Mouse (Mus musculus) neural tube, embryonic 14.5 days (tissue): ENCODE data around the gene Nfat5. TPM values are rescaled to one million over a fixed set of nuclear protein-coding genes. Genes with fewer than 3 reads are reported as not detected.

Experiments used
- ATAC-seq: fragments of 200-750 bp; cut with Nextera tagmentation; 2 replicates; pipeline ENCODE4 v1.8.0; 2017; ENCODE audit warnings: low read depth, mild to moderate bottlenecking, moderate TSS enrichment, moderate library complexity
- H3K27ac ChIP-seq: fragments of 300-500 bp; sonication (generic); 2 replicates; pipeline ENCODE4 v1.5.1; 2014; ENCODE audit warnings: low read depth, mild to moderate bottlenecking, control low read depth, low read length, moderate library complexity, mixed read lengths
- H3K27me3 ChIP-seq: fragments of 300-500 bp; sonication (generic); 2 replicates; pipeline ENCODE4 v1.6.1; 2014; ENCODE audit warnings: low read length; ENCODE audit not compliant: control insufficient read depth, insufficient read depth
- H3K36me3 ChIP-seq: fragments of 300-500 bp; sonication (generic); 2 replicates; pipeline ENCODE4 v1.6.1; 2014; ENCODE audit warnings: low read length, mixed read lengths; ENCODE audit not compliant: control insufficient read depth, insufficient read depth
- H3K4me1 ChIP-seq: fragments of 300-500 bp; sonication (generic); 2 replicates; pipeline ENCODE4 v1.6.1; 2014; ENCODE audit warnings: low read length; ENCODE audit not compliant: control insufficient read depth, insufficient read depth
- H3K4me2 ChIP-seq: fragments of 300-500 bp; sonication (generic); 2 replicates; pipeline ENCODE4 v1.6.1; 2014; ENCODE audit warnings: mild to moderate bottlenecking, low read depth, low read length, control low read depth
- H3K4me3 ChIP-seq: fragments of 300-500 bp; sonication (generic); 2 replicates; pipeline ENCODE4 v1.5.1; 2014; ENCODE audit warnings: low read depth, low read length, control low read depth, mixed read lengths
- H3K9ac ChIP-seq: fragments of 300-500 bp; sonication (generic); replicated peaks from 2 replicates; pipeline ENCODE4 v1.6.1; 2014; ENCODE audit warnings: low read depth, mild to moderate bottlenecking, control low read depth, low read length, mixed read lengths
- H3K9me3 ChIP-seq: fragments of 300-500 bp; sonication (generic); 2 replicates; pipeline ENCODE4 v1.6.1; 2016; ENCODE audit warnings: low read length; ENCODE audit not compliant: control insufficient read depth
- WGBS: fragments of 180-500 bp; shearing (Covaris S2); extraction: QIAGEN DNeasy Blood & Tissue Kit; methylation state at CpG from one replicate; pipeline ENCODE4 v1.1.7; 2014; 5-methylcytosine and 5-hydroxymethylcytosine counted together
- polyA plus RNA-seq: library from polyadenylated mRNA; unstranded; fragments of >200 nt; fragmentation: Nextera tagmentation; extraction: Ambion mirVana; gene quantifications from 2 replicates; pipeline ENCODE4 v1.2.1, GENCODE M21; 2014

The Nfat5 gene
- polyA plus RNA-seq, 1 experiment from 2014 or later: 15.7 TPM

- Histone ChIP-seq H3K4me1 (no peaks in the 10 kb centered on the region), H3K9ac (no peak overlapping the region), H3K36me3 (no peaks in the 10 kb centered on the region), H3K4me3 (no peak overlapping the region), H3K9me3 (no peaks in the 10 kb centered on the region), H3K4me2 (no peak overlapping the region), H3K27ac (no peak overlapping the region), H3K27me3 (no peaks in the 10 kb centered on the region)
- WGBS: 84% methylated on average over 4 of the region's 4 CpGs
- no peak for ATAC-seq
These were observed 32.1 kb upstream of the Nfat5 start for GRCm38 (mm10) chr8:107261172-107261571.

DNA sequence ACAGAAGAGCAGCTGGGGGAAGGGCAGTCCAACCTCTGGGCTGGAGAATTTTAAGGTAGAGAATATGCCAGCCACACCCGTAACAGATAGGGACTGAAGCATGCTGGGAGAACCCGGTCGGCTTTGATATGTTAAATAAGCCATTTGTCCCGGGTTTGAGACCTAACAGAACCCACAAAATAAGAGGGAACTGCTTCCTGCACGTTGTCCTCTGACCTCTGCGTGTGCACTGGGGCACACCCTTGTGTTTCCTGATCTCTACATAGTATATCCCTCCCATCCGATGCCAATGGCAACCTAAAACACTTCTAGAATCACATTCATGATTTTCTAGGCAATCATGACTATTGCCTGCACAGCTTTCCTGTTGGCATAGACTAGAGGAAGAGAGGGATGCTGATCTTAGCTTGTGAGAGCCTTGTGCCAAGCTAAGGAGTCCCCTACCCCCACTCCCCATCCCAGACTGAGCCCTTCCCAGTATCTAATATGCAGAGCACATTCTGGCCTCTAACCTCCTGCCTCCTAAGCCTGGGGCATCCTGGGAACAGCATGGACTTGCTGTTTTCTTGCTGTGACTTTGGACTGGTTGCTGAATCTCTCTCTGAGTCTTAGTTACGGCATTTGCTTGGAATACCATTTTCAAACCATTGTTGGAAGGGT is 31.1 kb upstream of the Nfat5 start:
- H3K4me3 ChIP-seq: no peak overlapping the region
- no peak for ATAC-seq
- no peak overlapping the region for H3K4me2 ChIP-seq
- H3K27ac ChIP-seq: no peak overlapping the region
- no peaks in the 10 kb centered on the region for H3K36me3 ChIP-seq
- no peaks in the 10 kb centered on the region for H3K4me1 ChIP-seq
- H3K27me3 ChIP-seq: no peaks in the 10 kb centered on the region
- H3K9me3 ChIP-seq: no peaks in the 10 kb centered on the region
- WGBS: 74% methylated on average over 8 of the region's 8 CpGs
- no peak overlapping the region for H3K9ac ChIP-seq

DNA sequence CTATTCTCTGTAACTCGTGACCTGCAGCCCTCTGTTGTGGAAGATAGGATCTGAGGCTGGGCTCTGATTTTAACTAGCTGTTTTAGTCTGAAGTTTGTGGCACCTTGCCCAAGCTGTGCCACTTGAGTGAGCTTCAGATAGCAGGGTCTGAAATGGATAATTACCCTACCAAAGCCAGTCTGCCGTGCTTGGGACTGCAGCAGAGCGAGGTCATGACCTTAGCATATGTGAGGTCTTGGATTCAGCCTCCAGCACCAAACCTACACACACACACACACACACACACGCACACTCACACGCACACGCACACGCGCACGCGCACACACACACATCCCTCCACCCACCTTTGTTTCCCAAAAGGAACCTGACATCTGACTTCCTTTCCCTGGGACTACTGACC is 27.5 kb upstream of the Nfat5 start:
- H3K9me3 ChIP-seq: no peaks in the 10 kb centered on the region
- no peak for ATAC-seq
- H3K9ac ChIP-seq: no peak overlapping the region
- no peaks in the 10 kb centered on the region for H3K27me3 ChIP-seq
- no peak overlapping the region for H3K4me2 ChIP-seq
- no peaks in the 10 kb centered on the region for H3K36me3 ChIP-seq
- 74% methylated on average over 10 of the region's 10 CpGs for WGBS
- no peak overlapping the region for H3K4me3 ChIP-seq
- no peak overlapping the region for H3K27ac ChIP-seq
- H3K4me1 ChIP-seq: no peaks in the 10 kb centered on the region

GRCm38 (mm10) chr8:107268501-107268900 is 24.8 kb upstream of the Nfat5 start:
- no peak for ATAC-seq
- no peak overlapping the region for H3K4me2 ChIP-seq
- no peak overlapping the region for H3K9ac ChIP-seq
- no peaks in the 10 kb centered on the region for H3K27me3 ChIP-seq
- no peaks in the 10 kb centered on the region for H3K4me1 ChIP-seq
- no peaks in the 10 kb centered on the region for H3K36me3 ChIP-seq
- 84% methylated on average over 9 of the region's 9 CpGs for WGBS
- H3K4me3 ChIP-seq: no peak overlapping the region
- no peak overlapping the region for H3K27ac ChIP-seq
- H3K9me3 ChIP-seq: no peaks in the 10 kb centered on the region

- no peaks in the 10 kb centered on the region for H3K4me1 ChIP-seq
- H3K27ac ChIP-seq: no peak overlapping the region
- no peak overlapping the region for H3K4me2 ChIP-seq
- no peak overlapping the region for H3K4me3 ChIP-seq
- H3K27me3 ChIP-seq: no peaks in the 10 kb centered on the region
- H3K9ac ChIP-seq: no peak overlapping the region
- H3K36me3 ChIP-seq: no peaks in the 10 kb centered on the region
- H3K9me3 ChIP-seq: no peaks in the 10 kb centered on the region
- no peak for ATAC-seq
These were observed 24.1 kb upstream of the Nfat5 start for GRCm38 (mm10) chr8:107269191-107269590.

- H3K4me1 ChIP-seq: no peaks in the 10 kb centered on the region
- H3K9me3 ChIP-seq: no peaks in the 10 kb centered on the region
- no peak overlapping the region for H3K4me2 ChIP-seq
- H3K4me3 ChIP-seq: no peak overlapping the region
- no peak for ATAC-seq
- H3K36me3 ChIP-seq: no peaks in the 10 kb centered on the region
- no peak overlapping the region for H3K27ac ChIP-seq
- no peaks in the 10 kb centered on the region for H3K27me3 ChIP-seq
- H3K9ac ChIP-seq: no peak overlapping the region
- 69% methylated on average over 3 of the region's 3 CpGs for WGBS
These were observed 23.6 kb upstream of the Nfat5 start for GRCm38 (mm10) chr8:107269617-107270139.

DNA sequence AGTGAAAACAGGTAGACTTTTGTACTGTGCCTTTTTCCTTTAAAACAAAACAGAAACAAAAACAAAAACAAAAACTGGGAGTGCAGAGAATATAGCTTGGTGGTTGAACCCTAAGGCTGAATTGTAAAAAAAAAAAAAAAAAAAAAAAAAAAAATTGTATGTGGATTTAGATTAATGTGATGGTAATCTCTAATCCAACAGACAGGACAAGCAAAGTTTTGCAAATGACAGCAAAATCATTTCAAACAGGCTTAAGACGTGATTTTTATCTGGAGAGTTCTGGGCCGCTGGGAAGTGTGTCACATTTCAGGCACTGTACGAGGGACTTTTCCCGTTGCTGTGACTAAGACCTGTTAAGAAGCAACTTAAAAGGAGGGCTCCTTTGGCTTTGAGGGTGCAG is 23.0 kb upstream of the Nfat5 start:
- 81% methylated on average over 4 of the region's 4 CpGs for WGBS
- H3K4me1 ChIP-seq: no peaks in the 10 kb centered on the region
- H3K9ac ChIP-seq: no peak overlapping the region
- no peaks in the 10 kb centered on the region for H3K9me3 ChIP-seq
- H3K27ac ChIP-seq: no peak overlapping the region
- H3K4me3 ChIP-seq: no peak overlapping the region
- H3K27me3 ChIP-seq: no peaks in the 10 kb centered on the region
- H3K36me3 ChIP-seq: no peaks in the 10 kb centered on the region
- no peak overlapping the region for H3K4me2 ChIP-seq
- no peak for ATAC-seq

DNA sequence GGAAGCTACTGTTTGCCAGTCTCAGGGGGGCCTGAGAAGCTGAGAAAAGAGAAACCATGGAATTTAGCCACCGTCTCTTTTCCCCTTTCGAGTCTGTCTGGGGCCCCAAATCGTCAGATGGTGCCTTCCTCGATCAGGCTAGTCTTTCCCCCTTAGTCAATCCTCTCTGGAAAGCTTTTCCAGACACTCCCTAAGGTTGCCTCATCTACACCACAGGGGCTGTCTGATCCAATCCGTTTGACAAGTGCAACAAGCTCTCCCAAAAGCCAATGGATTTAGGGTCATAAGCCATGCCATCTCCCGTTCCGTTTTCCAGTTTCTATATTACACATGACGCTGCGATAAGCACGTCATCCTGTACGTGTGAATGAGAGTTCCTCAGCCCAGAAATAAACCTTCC is 22.5 kb upstream of the Nfat5 start:
- H3K27ac ChIP-seq: no peak overlapping the region
- H3K9ac ChIP-seq: no peak overlapping the region
- H3K36me3 ChIP-seq: no peaks in the 10 kb centered on the region
- H3K4me3 ChIP-seq: no peak overlapping the region
- WGBS: 83% methylated on average over 11 of the region's 11 CpGs
- no peaks in the 10 kb centered on the region for H3K27me3 ChIP-seq
- H3K9me3 ChIP-seq: no peaks in the 10 kb centered on the region
- H3K4me1 ChIP-seq: no peaks in the 10 kb centered on the region
- H3K4me2 ChIP-seq: no peak overlapping the region
- no peak for ATAC-seq

- no peaks in the 10 kb centered on the region for H3K27me3 ChIP-seq
- H3K9me3 ChIP-seq: no peaks in the 10 kb centered on the region
- ATAC-seq: no peak
- H3K27ac ChIP-seq: no peak overlapping the region
- H3K4me2 ChIP-seq: no peak overlapping the region
- WGBS: 72% methylated on average over 5 of the region's 5 CpGs
- H3K9ac ChIP-seq: no peak overlapping the region
- no peaks in the 10 kb centered on the region for H3K4me1 ChIP-seq
- no peak overlapping the region for H3K4me3 ChIP-seq
- H3K36me3 ChIP-seq: no peaks in the 10 kb centered on the region
These were observed 15.9 kb upstream of the Nfat5 start for GRCm38 (mm10) chr8:107277323-107277883.
